Mouse (Mus musculus): ENCODE data around the gene Hoxb1. TPM values are rescaled to one million over a fixed set of nuclear protein-coding genes. Genes with fewer than 3 reads are reported as not detected.

The Hoxb1 gene
- 0.05 and 0.08 TPM in 2 replicates for polyA plus RNA-seq (2015; fragmentation: Nextera tagmentation; extraction: Ambion mirVana)

- peaks cover 90% of the 10 kb centered on the region for H3K27me3 ChIP-seq
- WGBS (ENCODE audit: insufficient replicate concordance) = 9% methylated on average over 26 of the region's 26 CpGs
Observed at GRCm38 (mm10) chr11:96365441-96366091, at the start of gene Hoxb1. Gene Hoxb1 (plus strand): TSS chr11:96365752.

GRCm38 (mm10) chr11:96316696-96317607 lies 48.6 kb upstream of the Hoxb1 start:
- no peak overlapping the region for H3K9ac ChIP-seq
- H3K36me3 ChIP-seq = no peaks in the 10 kb centered on the region
- H3K4me3 ChIP-seq (replicated peaks) = no peak overlapping the region
- no peak overlapping the region for H3K4me2 ChIP-seq
- peaks cover 99% of the 10 kb centered on the region for H3K27me3 ChIP-seq
- WGBS (ENCODE audit: insufficient replicate concordance) = 24% methylated on average over 18 of the region's 18 CpGs
- H3K9me3 ChIP-seq (replicated peaks) = no peaks in the 10 kb centered on the region
- peaks cover 6% of the 10 kb centered on the region; the same call in 1 of the 2 replicates for H3K4me1 ChIP-seq (replicated peaks)
- no peak overlapping the region for H3K27ac ChIP-seq
- DNase-seq (no peak), ATAC-seq (ENCODE audit: low read depth) (no peak)

More at GRCm38 (mm10) chr11:96365441-96366091, at the start of gene Hoxb1:
- H3K9ac ChIP-seq = no peak within 1 kb of the TSS
- H3K4me3 ChIP-seq (replicated peaks) = no peak within 1 kb of the TSS
- no peaks in the 10 kb centered on the region for H3K9me3 ChIP-seq (replicated peaks)
- no peaks in the 10 kb centered on the region for H3K36me3 ChIP-seq
- no peaks in the 10 kb centered on the region for H3K4me1 ChIP-seq (replicated peaks)
- no peak within 1 kb of the TSS for H3K4me2 ChIP-seq
- DNase-seq = no peak
- ATAC-seq (ENCODE audit: low read depth) = no peak
- no peak within 1 kb of the TSS for H3K27ac ChIP-seq

- Histone ChIP-seq H3K36me3 (no peaks in the 10 kb centered on the region), H3K4me1 (replicated peaks) (0 out of 2 replicates have a peak, but pooled peaks cover 6% of the 10 kb centered on the region), H3K9me3 (replicated peaks) (no peaks in the 10 kb centered on the region), H3K27ac (peak within 1 kb of the TSS; percentile 78), H3K27me3 (peaks cover 99% of the 10 kb centered on the region), H3K4me3 (replicated peaks) (peak within 1 kb of the TSS; percentile 53), H3K9ac (peak within 1 kb of the TSS; percentile 58), H3K4me2 (peak within 1 kb of the TSS; percentile 56)
- ATAC-seq (ENCODE audit: low read depth) = no peak
- no peak for DNase-seq
- 7% methylated on average over 28 of the region's 28 CpGs for WGBS (ENCODE audit: insufficient replicate concordance)
Observed at GRCm38 (mm10) chr11:96317608-96318367, 47.8 kb upstream of the Hoxb1 start, which contains the start of gene Hoxb4. Gene Hoxb4 (plus strand): TSS chr11:96318267.

GRCm38 (mm10) chr11:96318368-96319070 lies 47.0 kb upstream of the Hoxb1 start:
- Histone ChIP-seq H3K9me3 (replicated peaks) (no peaks in the 10 kb centered on the region), H3K27ac (peak overlapping the region; percentile 78), H3K27me3 (peaks cover 99% of the 10 kb centered on the region), H3K36me3 (no peaks in the 10 kb centered on the region), H3K4me1 (replicated peaks) (0 out of 2 replicates have a peak, but pooled peaks cover 6% of the 10 kb centered on the region), H3K4me3 (replicated peaks) (peak overlapping the region; percentile 53), H3K4me2 (peak overlapping the region; percentile 56), H3K9ac (peak overlapping the region; percentile 58)
- under 1% methylated on average over 44 of the region's 45 CpGs for WGBS (ENCODE audit: insufficient replicate concordance)
- ATAC-seq (ENCODE audit: low read depth) (no peak), DNase-seq (no peak)

- Histone ChIP-seq H3K9ac (peak overlapping the region; percentile 58), H3K9me3 (replicated peaks) (no peaks in the 10 kb centered on the region), H3K4me2 (peak overlapping the region; percentile 56), H3K4me1 (replicated peaks) (0 out of 2 replicates have a peak, but pooled peaks cover 2% of the 10 kb centered on the region), H3K36me3 (no peaks in the 10 kb centered on the region), H3K27ac (peak overlapping the region; percentile 78), H3K27me3 (peaks cover 99% of the 10 kb centered on the region), H3K4me3 (replicated peaks) (peak overlapping the region; percentile 53)
- under 1% methylated on average over 29 of the region's 34 CpGs for WGBS (ENCODE audit: insufficient replicate concordance)
- ATAC-seq (ENCODE audit: low read depth) = no peak
- no peak for DNase-seq
Observed at GRCm38 (mm10) chr11:96319071-96319902, 46.3 kb upstream of the Hoxb1 start.

GRCm38 (mm10) chr11:96319910-96320309 lies 45.6 kb upstream of the Hoxb1 start:
- Histone ChIP-seq H3K4me2 (peak overlapping the region; percentile 56), H3K27me3 (peaks cover 99% of the 10 kb centered on the region), H3K27ac (peak overlapping the region; percentile 78), H3K9ac (peak overlapping the region; percentile 54), H3K4me1 (replicated peaks) (0 out of 2 replicates have a peak, but pooled peaks cover 1% of the 10 kb centered on the region), H3K9me3 (replicated peaks) (no peaks in the 10 kb centered on the region), H3K36me3 (no peaks in the 10 kb centered on the region), H3K4me3 (replicated peaks) (peak overlapping the region; percentile 53)
- ATAC-seq (ENCODE audit: low read depth) (no peak), DNase-seq (no peak)
- under 1% methylated on average over 29 of the region's 29 CpGs for WGBS (ENCODE audit: insufficient replicate concordance)

- H3K9me3 ChIP-seq (replicated peaks) = no peaks in the 10 kb centered on the region
- peaks cover 99% of the 10 kb centered on the region for H3K27me3 ChIP-seq
- ATAC-seq (ENCODE audit: low read depth) (no peak), DNase-seq (no peak)
- no peak overlapping the region for H3K4me3 ChIP-seq (replicated peaks)
- H3K36me3 ChIP-seq = no peaks in the 10 kb centered on the region
- no peak overlapping the region; the same call in 1 of the 2 replicates for H3K27ac ChIP-seq
- WGBS (ENCODE audit: insufficient replicate concordance) = 23% methylated on average over 17 of the region's 17 CpGs
- 0 out of 2 replicates have a peak overlapping the region, but pooled peaks have one; percentile 6 for H3K9ac ChIP-seq
- peak overlapping the region; percentile 25 for H3K4me2 ChIP-seq
- no peaks in the 10 kb centered on the region for H3K4me1 ChIP-seq (replicated peaks)
Observed at GRCm38 (mm10) chr11:96320688-96321087, 44.9 kb upstream of the Hoxb1 start.

- H3K36me3 ChIP-seq = no peaks in the 10 kb centered on the region
- no peak overlapping the region for H3K4me2 ChIP-seq
- ATAC-seq (ENCODE audit: low read depth) (no peak), DNase-seq (no peak)
- H3K4me1 ChIP-seq (replicated peaks) = no peaks in the 10 kb centered on the region
- 43% methylated on average over 5 of the region's 5 CpGs for WGBS (ENCODE audit: insufficient replicate concordance)
- peaks cover 98% of the 10 kb centered on the region for H3K27me3 ChIP-seq
- no peaks in the 10 kb centered on the region for H3K9me3 ChIP-seq (replicated peaks)
- H3K4me3 ChIP-seq (replicated peaks) = no peak overlapping the region
- H3K27ac ChIP-seq = no peak overlapping the region
- no peak overlapping the region for H3K9ac ChIP-seq
Observed at GRCm38 (mm10) chr11:96321846-96322245, 43.7 kb upstream of the Hoxb1 start.

- no peak overlapping the region for H3K4me2 ChIP-seq
- H3K27ac ChIP-seq = no peak overlapping the region
- H3K9me3 ChIP-seq (replicated peaks) = no peaks in the 10 kb centered on the region
- no peak overlapping the region for H3K9ac ChIP-seq
- WGBS (ENCODE audit: insufficient replicate concordance) = 40% methylated on average over 6 of the region's 6 CpGs
- DNase-seq (no peak), ATAC-seq (ENCODE audit: low read depth) (no peak)
- no peak overlapping the region for H3K4me3 ChIP-seq (replicated peaks)
- peaks cover 98% of the 10 kb centered on the region for H3K27me3 ChIP-seq
- H3K4me1 ChIP-seq (replicated peaks) = no peaks in the 10 kb centered on the region
- no peaks in the 10 kb centered on the region for H3K36me3 ChIP-seq
Observed at GRCm38 (mm10) chr11:96322738-96323137, 42.8 kb upstream of the Hoxb1 start.

- Histone ChIP-seq H3K4me2 (no peak within 1 kb of the TSS), H3K27me3 (peaks cover 98% of the 10 kb centered on the region)
- ATAC-seq (ENCODE audit: low read depth) = no peak
Observed at GRCm38 (mm10) chr11:96323154-96323553, 42.4 kb upstream of the Hoxb1 start, which contains the start of gene Hoxb3. Gene Hoxb3 (plus strand): TSS chr11:96323326.

More at GRCm38 (mm10) chr11:96323154-96323553, 42.4 kb upstream of the Hoxb1 start, which contains the start of gene Hoxb3:
- Histone ChIP-seq H3K4me1 (replicated peaks) (no peaks in the 10 kb centered on the region), H3K36me3 (no peaks in the 10 kb centered on the region), H3K4me3 (replicated peaks) (no peak within 1 kb of the TSS), H3K9me3 (replicated peaks) (no peaks in the 10 kb centered on the region), H3K27ac (no peak within 1 kb of the TSS), H3K9ac (no peak within 1 kb of the TSS)
- WGBS (ENCODE audit: insufficient replicate concordance) = 52% methylated on average over 10 of the region's 10 CpGs
- no peak for DNase-seq
